Mouse (Mus musculus) midbrain, embryonic 11.5 days (tissue): Measurements from ENCODE around the gene Fam149a. TPM values are rescaled to one million over a fixed set of nuclear protein-coding genes. Genes with fewer than 3 reads are reported as not detected.

Source experiments
- ATAC-seq: fragments of 200-750 bp; cut with Nextera tagmentation; 2 replicates; pipeline ENCODE4 v1.8.0; 2017; ENCODE audit warnings: moderate TSS enrichment, moderate library complexity; ENCODE audit not compliant: low FRiP score
- DNase-seq: peaks from one replicate; pipeline ENCODE4 v3.0.0; 2015; ENCODE audit warnings: low spot score; ENCODE audit errors: missing footprints
- H3K27ac ChIP-seq: fragments of 300-500 bp; sonication (generic); 2 replicates; pipeline ENCODE4 v1.5.1; 2014; ENCODE audit warnings: low read depth, low read length
- H3K27me3 ChIP-seq: fragments of 300-500 bp; sonication (generic); 2 replicates; pipeline ENCODE4 v1.6.1; 2014; ENCODE audit warnings: mild to moderate bottlenecking, low read length, moderate library complexity, mixed read lengths; ENCODE audit not compliant: control insufficient read depth, insufficient read depth
- H3K36me3 ChIP-seq: fragments of 300-500 bp; sonication (generic); 2 replicates; pipeline ENCODE4 v1.6.1; 2014; ENCODE audit warnings: mild to moderate bottlenecking, low read length, moderate library complexity, mixed read lengths; ENCODE audit not compliant: control insufficient read depth, insufficient read depth
- H3K4me1 ChIP-seq: fragments of 300-500 bp; sonication (generic); 2 replicates; pipeline ENCODE4 v1.6.1; 2014; ENCODE audit warnings: low read length; ENCODE audit not compliant: control insufficient read depth, insufficient read depth
- H3K4me2 ChIP-seq: fragments of 300-500 bp; sonication (generic); 2 replicates; pipeline ENCODE4 v1.6.1; 2014; ENCODE audit warnings: mild to moderate bottlenecking, moderate library complexity
- H3K4me3 ChIP-seq: fragments of 300-500 bp; sonication (generic); 2 replicates; pipeline ENCODE4 v1.5.1; 2014; ENCODE audit warnings: low read depth, low read length
- H3K9ac ChIP-seq: fragments of 300-500 bp; sonication (generic); 2 replicates; pipeline ENCODE4 v1.6.1; 2014; ENCODE audit warnings: low read length
- H3K9me3 ChIP-seq: fragments of 300-500 bp; sonication (generic); 2 replicates; pipeline ENCODE4 v1.6.1; 2016; ENCODE audit warnings: low read length; ENCODE audit not compliant: control insufficient read depth
- WGBS: fragments of 180-500 bp; shearing (Covaris S2); extraction: QIAGEN DNeasy Blood & Tissue Kit; methylation state at CpG from one replicate; pipeline ENCODE4 v1.1.7; 2014; 5-methylcytosine and 5-hydroxymethylcytosine counted together
- polyA plus RNA-seq: library from polyadenylated mRNA; unstranded; fragments of >200 nt; fragmentation: Nextera tagmentation; extraction: Ambion mirVana; gene quantifications from 2 replicates; pipeline ENCODE4 v1.2.1, GENCODE M21; 2014

Fam149a gene
- polyA plus RNA-seq, 1 experiment from 2014 or later, result 9.8 TPM

GRCm38 (mm10) chr8:45321365-45321764 is 60.7 kb downstream of the Fam149a start:
- Histone ChIP-seq H3K4me3 (no peak overlapping the region), H3K4me2 (no peak overlapping the region), H3K9ac (no peak overlapping the region), H3K36me3 (no peaks in the 10 kb centered on the region), H3K4me1 (no peaks in the 10 kb centered on the region), H3K27ac (no peak overlapping the region), H3K27me3 (no peaks in the 10 kb centered on the region), H3K9me3 (no peaks in the 10 kb centered on the region)
- 87% methylated on average over 2 of the region's 2 CpGs for WGBS
- ATAC-seq, result no peak
- DNase-seq, result no peak

GRCm38 (mm10) chr8:45320930-45321329 is 61.2 kb downstream of the Fam149a start:
- Histone ChIP-seq H3K4me2 (no peak overlapping the region), H3K27ac (no peak overlapping the region), H3K4me1 (no peaks in the 10 kb centered on the region), H3K27me3 (no peaks in the 10 kb centered on the region), H3K4me3 (no peak overlapping the region), H3K36me3 (no peaks in the 10 kb centered on the region), H3K9me3 (no peaks in the 10 kb centered on the region), H3K9ac (no peak overlapping the region)
- ATAC-seq (no peak), DNase-seq (no peak)
- WGBS, result 84% methylated on average over 1 of the region's 1 CpGs

GRCm38 (mm10) chr8:45310967-45311366 is 71.1 kb downstream of the Fam149a start:
- Histone ChIP-seq H3K4me1 (no peaks in the 10 kb centered on the region), H3K27ac (no peak overlapping the region), H3K9ac (no peak overlapping the region), H3K36me3 (no peaks in the 10 kb centered on the region), H3K27me3 (no peaks in the 10 kb centered on the region), H3K9me3 (no peaks in the 10 kb centered on the region), H3K4me2 (no peak overlapping the region), H3K4me3 (no peak overlapping the region)
- no peak for ATAC-seq
- DNase-seq, result no peak
- 90% methylated on average over 4 of the region's 4 CpGs for WGBS

- ATAC-seq (no peak), DNase-seq (no peak)
- Histone ChIP-seq H3K36me3 (no peaks in the 10 kb centered on the region), H3K4me1 (no peaks in the 10 kb centered on the region), H3K4me3 (no peak within 1 kb of the TSS), H3K27me3 (no peaks in the 10 kb centered on the region), H3K9me3 (no peaks in the 10 kb centered on the region), H3K9ac (no peak within 1 kb of the TSS), H3K4me2 (no peak within 1 kb of the TSS), H3K27ac (no peak within 1 kb of the TSS)
- WGBS, result 90% methylated on average over 13 of the region's 13 CpGs
Measured at GRCm38 (mm10) chr8:45308366-45308765, 73.7 kb downstream of the Fam149a start, which contains the start of gene Gm45753. Gm45753 (minus strand) TSS chr8:45308466.

- no peak for DNase-seq
- no peak for ATAC-seq
- Histone ChIP-seq H3K27ac (no peak overlapping the region), H3K36me3 (no peaks in the 10 kb centered on the region), H3K27me3 (no peaks in the 10 kb centered on the region), H3K4me3 (no peak overlapping the region), H3K4me2 (no peak overlapping the region), H3K4me1 (no peaks in the 10 kb centered on the region), H3K9ac (no peak overlapping the region), H3K9me3 (no peaks in the 10 kb centered on the region)
- WGBS, result 100% methylated on average over 1 of the region's 1 CpGs
Measured at GRCm38 (mm10) chr8:45305479-45305878, 76.6 kb downstream of the Fam149a start.

- no peak for ATAC-seq
- H3K4me2 ChIP-seq, result no peak overlapping the region
- no peak overlapping the region for H3K9ac ChIP-seq
- H3K27ac ChIP-seq, result no peak overlapping the region
- H3K9me3 ChIP-seq, result no peaks in the 10 kb centered on the region
- H3K27me3 ChIP-seq, result no peaks in the 10 kb centered on the region
- no peaks in the 10 kb centered on the region for H3K36me3 ChIP-seq
- WGBS, result 87% methylated on average over 3 of the region's 3 CpGs
- no peaks in the 10 kb centered on the region for H3K4me1 ChIP-seq
- no peak overlapping the region for H3K4me3 ChIP-seq
- DNase-seq, result no peak
Measured at GRCm38 (mm10) chr8:45304354-45304753, 77.7 kb downstream of the Fam149a start.

- no peak overlapping the region for H3K4me3 ChIP-seq
- ATAC-seq, result no peak
- no peaks in the 10 kb centered on the region for H3K27me3 ChIP-seq
- no peak overlapping the region for H3K27ac ChIP-seq
- no peaks in the 10 kb centered on the region for H3K9me3 ChIP-seq
- no peak overlapping the region for H3K4me2 ChIP-seq
- H3K4me1 ChIP-seq, result no peaks in the 10 kb centered on the region
- no peak for DNase-seq
- no peaks in the 10 kb centered on the region for H3K36me3 ChIP-seq
- WGBS, result 71% methylated on average over 8 of the region's 8 CpGs
- H3K9ac ChIP-seq, result no peak overlapping the region
Measured at GRCm38 (mm10) chr8:45302390-45302789, 79.7 kb downstream of the Fam149a start.

- 93% methylated on average over 6 of the region's 6 CpGs for WGBS
Measured at GRCm38 (mm10) chr8:45295276-45295675, 86.8 kb downstream of the Fam149a start.

GRCm38 (mm10) chr8:45294687-45295086 is 87.4 kb downstream of the Fam149a start, which contains the start of gene Klkb1:
Klkb1 (minus strand) TSS chr8:45294859.
- H3K36me3 ChIP-seq, result no peaks in the 10 kb centered on the region
- no peak for DNase-seq
- no peaks in the 10 kb centered on the region for H3K9me3 ChIP-seq
- H3K27me3 ChIP-seq, result no peaks in the 10 kb centered on the region
- no peak for ATAC-seq
- no peak within 1 kb of the TSS for H3K4me2 ChIP-seq
- no peak within 1 kb of the TSS for H3K9ac ChIP-seq
- H3K27ac ChIP-seq, result no peak within 1 kb of the TSS
- 93% methylated on average over 7 of the region's 7 CpGs for WGBS
- no peaks in the 10 kb centered on the region for H3K4me1 ChIP-seq
- no peak within 1 kb of the TSS for H3K4me3 ChIP-seq

More at GRCm38 (mm10) chr8:45295276-45295675, 86.8 kb downstream of the Fam149a start:
- Histone ChIP-seq H3K4me1 (no peaks in the 10 kb centered on the region), H3K36me3 (no peaks in the 10 kb centered on the region), H3K9me3 (no peaks in the 10 kb centered on the region), H3K9ac (no peak overlapping the region), H3K4me2 (no peak overlapping the region), H3K27me3 (no peaks in the 10 kb centered on the region), H3K4me3 (no peak overlapping the region), H3K27ac (no peak overlapping the region)
- DNase-seq (no peak), ATAC-seq (no peak)

GRCm38 (mm10) chr8:45291790-45292189 is 90.3 kb downstream of the Fam149a start:
- ATAC-seq, result no peak
- no peak overlapping the region for H3K9ac ChIP-seq
- no peak overlapping the region for H3K4me3 ChIP-seq
- H3K36me3 ChIP-seq, result no peaks in the 10 kb centered on the region
- no peak overlapping the region for H3K4me2 ChIP-seq
- no peaks in the 10 kb centered on the region for H3K4me1 ChIP-seq
- H3K27ac ChIP-seq, result no peak overlapping the region
- DNase-seq, result no peak
- H3K27me3 ChIP-seq, result no peaks in the 10 kb centered on the region
- WGBS, result 82% methylated on average over 2 of the region's 2 CpGs
- no peaks in the 10 kb centered on the region for H3K9me3 ChIP-seq
